Mouse (Mus musculus) embryonic facial prominence, embryonic 11.5 days (tissue): ENCODE measurements around the gene Dnm2. TPM values are rescaled to one million over a fixed set of nuclear protein-coding genes. Genes with fewer than 3 reads are reported as not detected.

Source experiments
- ATAC-seq: fragments of 200-750 bp; cut with Nextera tagmentation; replicated peaks from 2 replicates; pipeline ENCODE4 v1.8.0; 2017; ENCODE audit warnings: low read depth; ENCODE audit not compliant: insufficient number of reproducible peaks, low FRiP score, low TSS enrichment
- DNase-seq: peaks from one replicate; pipeline ENCODE4 v3.0.0-alpha.2; 2015; ENCODE audit warnings: low spot score
- H3K27ac ChIP-seq: fragments of 300-500 bp; sonication (generic); replicated peaks from 2 replicates; pipeline ENCODE4 v1.5.1; 2014; ENCODE audit warnings: mild to moderate bottlenecking, low read depth, low read length, control low read depth
- H3K27me3 ChIP-seq: fragments of 300-500 bp; sonication (generic); 2 replicates; pipeline ENCODE4 v1.6.1; 2014; ENCODE audit warnings: mild to moderate bottlenecking, low read length, moderate library complexity, mixed read lengths; ENCODE audit not compliant: control insufficient read depth, insufficient read depth
- H3K36me3 ChIP-seq: fragments of 300-500 bp; sonication (generic); replicated peaks from 2 replicates; pipeline ENCODE4 v1.6.1; 2014; ENCODE audit warnings: low read depth, mild to moderate bottlenecking, low read length, moderate library complexity, mixed read lengths; ENCODE audit not compliant: control insufficient read depth, insufficient read depth
- H3K4me1 ChIP-seq: fragments of 300-500 bp; sonication (generic); 2 replicates; pipeline ENCODE4 v1.6.1; 2014; ENCODE audit warnings: low read length, mixed read lengths; ENCODE audit not compliant: control insufficient read depth, insufficient read depth
- H3K4me2 ChIP-seq: fragments of 300-500 bp; sonication (generic); 2 replicates; pipeline ENCODE4 v1.6.1; 2014; ENCODE audit warnings: low read depth, mild to moderate bottlenecking, control low read depth, low read length, moderate library complexity
- H3K4me3 ChIP-seq: fragments of 300-500 bp; sonication (generic); 2 replicates; pipeline ENCODE4 v1.5.1; 2014; ENCODE audit warnings: low read depth, low read length, control low read depth
- H3K9ac ChIP-seq: fragments of 300-500 bp; sonication (generic); replicated peaks from 2 replicates; pipeline ENCODE4 v1.6.1; 2014; ENCODE audit warnings: mild to moderate bottlenecking, control low read depth, low read length
- H3K9me3 ChIP-seq: fragments of 300-500 bp; sonication (generic); replicated peaks from 2 replicates; pipeline ENCODE4 v1.6.1; 2016; ENCODE audit warnings: mild to moderate bottlenecking, low read length, inconsistent platforms, mixed read lengths; ENCODE audit not compliant: control insufficient read depth
- WGBS: fragments of 180-500 bp; shearing (Covaris S2); extraction: QIAGEN DNeasy Blood & Tissue Kit; methylation state at CpG from one replicate; pipeline ENCODE4 v1.1.7; 2014; 5-methylcytosine and 5-hydroxymethylcytosine counted together
- polyA plus RNA-seq: library from polyadenylated mRNA; unstranded; fragments of >200 nt; fragmentation: Nextera tagmentation; extraction: Ambion mirVana; gene quantifications from 2 replicates; pipeline ENCODE4 v1.2.1, GENCODE M21; 2014

The Dnm2 gene
- polyA plus RNA-seq, 1 experiment from 2014 or later = 58.0 TPM

- WGBS = 88% methylated on average over 2 of the region's 2 CpGs
- Histone ChIP-seq H3K4me3 (no peak overlapping the region), H3K9ac (no peak overlapping the region), H3K4me2 (no peak overlapping the region), H3K27ac (no peak overlapping the region), H3K9me3 (no peaks in the 10 kb centered on the region), H3K36me3 (peaks cover 4% of the 10 kb centered on the region; the same call in 1 of the 2 replicates), H3K4me1 (no peaks in the 10 kb centered on the region), H3K27me3 (no peaks in the 10 kb centered on the region)
- no peak for ATAC-seq
- no peak for DNase-seq
Observed at GRCm38 (mm10) chr9:21419646-21420045, 5.1 kb upstream of the Dnm2 start.

- H3K9me3 ChIP-seq = no peaks in the 10 kb centered on the region
- peak overlapping the region; percentile 94 for H3K4me3 ChIP-seq
- peak overlapping the region; percentile 81 for H3K9ac ChIP-seq
- ATAC-seq (no peak), DNase-seq (no peak)
- no peak overlapping the region for H3K27ac ChIP-seq
- WGBS = 12% methylated on average over 6 of the region's 6 CpGs
- H3K27me3 ChIP-seq = no peaks in the 10 kb centered on the region
- H3K4me1 ChIP-seq = peaks cover 4% of the 10 kb centered on the region; the same call in 1 of the 2 replicates
- H3K36me3 ChIP-seq = no peaks in the 10 kb centered on the region
- H3K4me2 ChIP-seq = peak overlapping the region; percentile 74
Observed at GRCm38 (mm10) chr9:21425556-21425945, 843 bp downstream of the Dnm2 start.

GRCm38 (mm10) chr9:21426013-21426412 lies 1.3 kb downstream of the Dnm2 start:
- Histone ChIP-seq H3K4me2 (peak overlapping the region; percentile 74), H3K4me3 (peak overlapping the region; percentile 94), H3K9ac (peak overlapping the region; percentile 81), H3K9me3 (no peaks in the 10 kb centered on the region), H3K27ac (no peak overlapping the region), H3K27me3 (no peaks in the 10 kb centered on the region), H3K4me1 (peaks cover 4% of the 10 kb centered on the region; the same call in 1 of the 2 replicates), H3K36me3 (no peaks in the 10 kb centered on the region)
- ATAC-seq = no peak
- WGBS = 11% methylated on average over 1 of the region's 1 CpGs
- no peak for DNase-seq

- Histone ChIP-seq H3K36me3 (no peaks in the 10 kb centered on the region), H3K9ac (no peak overlapping the region), H3K4me3 (no peak overlapping the region), H3K27me3 (no peaks in the 10 kb centered on the region), H3K4me2 (no peak overlapping the region; the same call in 1 of the 2 replicates), H3K27ac (no peak overlapping the region), H3K4me1 (peaks cover 4% of the 10 kb centered on the region; the same call in 1 of the 2 replicates), H3K9me3 (no peaks in the 10 kb centered on the region)
- no peak for DNase-seq
- 68% methylated on average over 2 of the region's 2 CpGs for WGBS
- no peak for ATAC-seq
Observed at GRCm38 (mm10) chr9:21426525-21426924, 1.8 kb downstream of the Dnm2 start.

- no peaks in the 10 kb centered on the region for H3K9me3 ChIP-seq
- H3K4me1 ChIP-seq = peaks cover 4% of the 10 kb centered on the region; the same call in 1 of the 2 replicates
- H3K27me3 ChIP-seq = no peaks in the 10 kb centered on the region
- 79% methylated on average over 2 of the region's 2 CpGs for WGBS
- no peak overlapping the region for H3K27ac ChIP-seq
- ATAC-seq (no peak), DNase-seq (no peak)
- no peak overlapping the region for H3K4me2 ChIP-seq
- H3K4me3 ChIP-seq = no peak overlapping the region
- no peak overlapping the region for H3K9ac ChIP-seq
- H3K36me3 ChIP-seq = no peaks in the 10 kb centered on the region
Observed at GRCm38 (mm10) chr9:21427773-21428172, 3.1 kb downstream of the Dnm2 start.

- Histone ChIP-seq H3K4me2 (no peak overlapping the region), H3K27ac (no peak overlapping the region), H3K9me3 (no peaks in the 10 kb centered on the region), H3K4me3 (no peak overlapping the region), H3K27me3 (no peaks in the 10 kb centered on the region), H3K4me1 (peaks cover 4% of the 10 kb centered on the region; the same call in 1 of the 2 replicates), H3K36me3 (no peaks in the 10 kb centered on the region), H3K9ac (no peak overlapping the region)
- DNase-seq = no peak
- ATAC-seq = no peak
- 80% methylated on average over 6 of the region's 6 CpGs for WGBS
Observed at GRCm38 (mm10) chr9:21428178-21428577, 3.5 kb downstream of the Dnm2 start.

- Histone ChIP-seq H3K4me1 (peaks cover 3% of the 10 kb centered on the region; the same call in 1 of the 2 replicates), H3K27ac (no peak overlapping the region), H3K36me3 (no peaks in the 10 kb centered on the region), H3K9ac (no peak overlapping the region), H3K4me2 (no peak overlapping the region), H3K4me3 (no peak overlapping the region), H3K27me3 (no peaks in the 10 kb centered on the region), H3K9me3 (no peaks in the 10 kb centered on the region)
- no peak for DNase-seq
- no peak for ATAC-seq
- whole genome bisulfite sequencing = 83% methylated on average over 7 of the region's 7 CpGs
Observed at GRCm38 (mm10) chr9:21430724-21431123, 6.0 kb downstream of the Dnm2 start.

GRCm38 (mm10) chr9:21432066-21432465 lies 7.4 kb downstream of the Dnm2 start:
- Histone ChIP-seq H3K4me1 (no peaks in the 10 kb centered on the region), H3K27me3 (no peaks in the 10 kb centered on the region), H3K27ac (no peak overlapping the region), H3K9me3 (no peaks in the 10 kb centered on the region), H3K36me3 (no peaks in the 10 kb centered on the region), H3K9ac (no peak overlapping the region), H3K4me2 (no peak overlapping the region), H3K4me3 (no peak overlapping the region)
- DNase-seq (no peak), ATAC-seq (no peak)
- WGBS = 87% methylated on average over 7 of the region's 7 CpGs
